Mouse (Mus musculus): ENCODE results near the gene Havcr2. TPM values are rescaled to one million over a fixed set of nuclear protein-coding genes. Genes with fewer than 3 reads are reported as not detected.

Havcr2 gene
- polyA plus RNA-seq, 1 experiment = not detected

GRCm38 (mm10) chr11:46447644-46448484 lies 6.9 kb upstream of the Havcr2 start:
- peaks cover 28% of the 10 kb centered on the region for H3K36me3 ChIP-seq (ENCODE audit: control insufficient read depth)
- H3K9me3 ChIP-seq (ENCODE audit: control insufficient read depth, low read length) = no peaks in the 10 kb centered on the region
- H3K4me3 ChIP-seq (replicated peaks) = no peak overlapping the region
- H3K4me1 ChIP-seq (ENCODE audit: control insufficient read depth) = peaks cover 14% of the 10 kb centered on the region
- H3K27me3 ChIP-seq (ENCODE audit: control insufficient read depth) = no peaks in the 10 kb centered on the region
- TF ChIP-seq GATA1 (IDR thresholded peaks at IDR 0.05; ENCODE audit: low read length) (no peak), TAL1 (IDR thresholded peaks at IDR 0.05; ENCODE audit: low read length) (no peak)

- Histone ChIP-seq H3K4me1 (ENCODE audit: control insufficient read depth) (peaks cover 13% of the 10 kb centered on the region), H3K4me3 (replicated peaks) (no peak overlapping the region), H3K36me3 (ENCODE audit: control insufficient read depth) (peaks cover 14% of the 10 kb centered on the region), H3K27me3 (ENCODE audit: control insufficient read depth) (no peaks in the 10 kb centered on the region), H3K9me3 (ENCODE audit: control insufficient read depth, low read length) (no peaks in the 10 kb centered on the region)
- TF ChIP-seq GATA1 (IDR thresholded peaks at IDR 0.05; ENCODE audit: low read length) (no peak), TAL1 (IDR thresholded peaks at IDR 0.05; ENCODE audit: low read length) (no peak)
These were observed 5.2 kb upstream of the Havcr2 start for GRCm38 (mm10) chr11:46449461-46450080.

GRCm38 (mm10) chr11:46459960-46460359 lies 5.2 kb downstream of the Havcr2 start:
- H3K4me3 ChIP-seq (replicated peaks) = no peak overlapping the region
- no peaks in the 10 kb centered on the region for H3K27me3 ChIP-seq (ENCODE audit: control insufficient read depth)
- no peaks in the 10 kb centered on the region for H3K36me3 ChIP-seq (ENCODE audit: control insufficient read depth)
- H3K9me3 ChIP-seq (ENCODE audit: control insufficient read depth, low read length) = no peaks in the 10 kb centered on the region
- no peak for TF ChIP-seq GATA1 (IDR thresholded peaks at IDR 0.05; ENCODE audit: low read length)
- TF ChIP-seq TAL1 (IDR thresholded peaks at IDR 0.05; ENCODE audit: low read length) = no peak
- H3K4me1 ChIP-seq (ENCODE audit: control insufficient read depth) = peaks cover 6% of the 10 kb centered on the region

- H3K4me1 ChIP-seq (ENCODE audit: control insufficient read depth) = no peaks in the 10 kb centered on the region
- no peaks in the 10 kb centered on the region for H3K27me3 ChIP-seq (ENCODE audit: control insufficient read depth)
- no peak overlapping the region for H3K4me3 ChIP-seq (replicated peaks)
- H3K36me3 ChIP-seq (ENCODE audit: control insufficient read depth) = no peaks in the 10 kb centered on the region
- H3K9me3 ChIP-seq (ENCODE audit: control insufficient read depth, low read length) = no peaks in the 10 kb centered on the region
- TF ChIP-seq TAL1 (IDR thresholded peaks at IDR 0.05; ENCODE audit: low read length) = no peak
- TF ChIP-seq GATA1 (IDR thresholded peaks at IDR 0.05; ENCODE audit: low read length) = no peak
These were observed 6.6 kb downstream of the Havcr2 start for GRCm38 (mm10) chr11:46461362-46461761.

- no peak overlapping the region for H3K4me3 ChIP-seq (replicated peaks)
- no peaks in the 10 kb centered on the region for H3K9me3 ChIP-seq (ENCODE audit: control insufficient read depth, low read length)
- H3K27me3 ChIP-seq (ENCODE audit: control insufficient read depth) = no peaks in the 10 kb centered on the region
- TF ChIP-seq GATA1 (IDR thresholded peaks at IDR 0.05; ENCODE audit: low read length) (no peak), TAL1 (IDR thresholded peaks at IDR 0.05; ENCODE audit: low read length) (no peak)
- H3K4me1 ChIP-seq (ENCODE audit: control insufficient read depth) = no peaks in the 10 kb centered on the region
- H3K36me3 ChIP-seq (ENCODE audit: control insufficient read depth) = no peaks in the 10 kb centered on the region
These were observed 7.2 kb downstream of the Havcr2 start for GRCm38 (mm10) chr11:46461931-46462330.

- no peak for TF ChIP-seq GATA1 (IDR thresholded peaks at IDR 0.05; ENCODE audit: low read length)
- TF ChIP-seq TAL1 (IDR thresholded peaks at IDR 0.05; ENCODE audit: low read length) = no peak
These were observed 12.1 kb downstream of the Havcr2 start for GRCm38 (mm10) chr11:46466878-46467277.

GRCm38 (mm10) chr11:46474220-46474619 lies 19.5 kb downstream of the Havcr2 start:
- Histone ChIP-seq H3K9me3 (ENCODE audit: control insufficient read depth, low read length) (no peaks in the 10 kb centered on the region), H3K4me3 (replicated peaks) (no peak overlapping the region), H3K4me1 (ENCODE audit: control insufficient read depth) (no peaks in the 10 kb centered on the region), H3K27me3 (ENCODE audit: control insufficient read depth) (no peaks in the 10 kb centered on the region), H3K36me3 (ENCODE audit: control insufficient read depth) (no peaks in the 10 kb centered on the region)
- TF ChIP-seq TAL1 (IDR thresholded peaks at IDR 0.05; ENCODE audit: low read length) = no peak
- no peak for TF ChIP-seq GATA1 (IDR thresholded peaks at IDR 0.05; ENCODE audit: low read length)

More at GRCm38 (mm10) chr11:46466878-46467277, 12.1 kb downstream of the Havcr2 start:
- no peaks in the 10 kb centered on the region for H3K4me1 ChIP-seq (ENCODE audit: control insufficient read depth)
- no peaks in the 10 kb centered on the region for H3K9me3 ChIP-seq (ENCODE audit: control insufficient read depth, low read length)
- no peaks in the 10 kb centered on the region for H3K36me3 ChIP-seq (ENCODE audit: control insufficient read depth)
- H3K27me3 ChIP-seq (ENCODE audit: control insufficient read depth) = no peaks in the 10 kb centered on the region
- H3K4me3 ChIP-seq (replicated peaks) = no peak overlapping the region

GRCm38 (mm10) chr11:46479311-46479710 lies 24.6 kb downstream of the Havcr2 start:
- H3K9me3 ChIP-seq (ENCODE audit: control insufficient read depth, low read length) = no peaks in the 10 kb centered on the region; the same call in 1 of the 2 replicates
- H3K36me3 ChIP-seq (ENCODE audit: control insufficient read depth) = no peaks in the 10 kb centered on the region
- TF ChIP-seq TAL1 (IDR thresholded peaks at IDR 0.05; ENCODE audit: low read length) (no peak), GATA1 (IDR thresholded peaks at IDR 0.05; ENCODE audit: low read length) (no peak)
- H3K4me3 ChIP-seq (replicated peaks) = no peak overlapping the region
- no peaks in the 10 kb centered on the region for H3K4me1 ChIP-seq (ENCODE audit: control insufficient read depth)
- no peaks in the 10 kb centered on the region for H3K27me3 ChIP-seq (ENCODE audit: control insufficient read depth)

GRCm38 (mm10) chr11:46480517-46480916 lies 25.8 kb downstream of the Havcr2 start:
- no peak for TF ChIP-seq GATA1 (IDR thresholded peaks at IDR 0.05; ENCODE audit: low read length)
- TF ChIP-seq TAL1 (IDR thresholded peaks at IDR 0.05; ENCODE audit: low read length) = no peak
- Histone ChIP-seq H3K4me1 (ENCODE audit: control insufficient read depth) (no peaks in the 10 kb centered on the region), H3K4me3 (replicated peaks) (no peak overlapping the region), H3K27me3 (ENCODE audit: control insufficient read depth) (no peaks in the 10 kb centered on the region), H3K36me3 (ENCODE audit: control insufficient read depth) (no peaks in the 10 kb centered on the region), H3K9me3 (ENCODE audit: control insufficient read depth, low read length) (no peaks in the 10 kb centered on the region; the same call in 1 of the 2 replicates)

All from erythroblast, embryonic 14.5 days (primary cell).